Mouse (Mus musculus): ENCODE data around the gene Cdhr1. TPM values are rescaled to one million over a fixed set of nuclear protein-coding genes. Genes with fewer than 3 reads are reported as not detected.

Cdhr1 gene
- total RNA-seq, 2 experiments from 2014 or later: not detected

DNA sequence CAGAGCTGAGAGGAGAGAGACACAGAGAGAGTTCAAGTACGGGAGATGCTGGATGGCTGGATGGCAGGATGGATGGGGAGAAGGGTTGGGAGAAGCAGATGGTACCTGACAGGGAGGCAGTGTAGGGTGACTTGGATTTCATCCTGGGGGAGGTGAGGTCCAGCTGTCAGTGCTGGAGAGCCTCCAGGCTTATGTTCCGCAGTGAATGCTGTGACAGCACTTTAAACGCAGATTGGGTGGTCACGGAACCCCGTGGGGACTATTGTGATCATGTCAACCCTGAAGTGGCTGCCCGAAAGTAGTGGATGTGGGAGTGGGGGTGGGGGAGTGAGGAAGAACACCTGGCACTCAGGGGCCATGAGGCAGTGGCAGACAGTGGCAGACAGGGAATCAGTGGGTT, 3.7 kb downstream of the Cdhr1 start:
- ATAC-seq (replicated peaks; ENCODE audit: low FRiP score, poor library complexity, severe bottlenecking): no peak

DNA sequence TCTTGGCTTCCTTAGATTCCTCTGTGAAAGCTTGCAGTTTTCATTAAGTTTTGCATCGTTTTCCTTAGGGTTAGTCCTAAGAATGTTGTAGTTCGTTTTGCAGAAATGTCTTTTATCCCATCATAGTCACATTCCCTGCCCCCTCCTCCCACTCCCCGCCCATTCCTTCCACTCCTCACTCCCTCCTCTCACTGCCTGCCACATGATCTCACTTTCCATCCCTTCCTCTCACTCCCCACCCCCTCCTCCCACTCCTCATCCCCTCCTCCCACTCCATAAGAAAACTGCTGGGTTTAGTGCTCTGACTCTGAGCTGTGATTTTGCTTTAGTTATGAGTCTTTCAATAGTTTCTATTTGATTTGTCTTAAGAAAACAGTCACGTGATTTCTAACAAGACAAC, 14.4 kb downstream of the Cdhr1 start:
- no peak for ATAC-seq (replicated peaks; ENCODE audit: low FRiP score, poor library complexity, severe bottlenecking)

DNA sequence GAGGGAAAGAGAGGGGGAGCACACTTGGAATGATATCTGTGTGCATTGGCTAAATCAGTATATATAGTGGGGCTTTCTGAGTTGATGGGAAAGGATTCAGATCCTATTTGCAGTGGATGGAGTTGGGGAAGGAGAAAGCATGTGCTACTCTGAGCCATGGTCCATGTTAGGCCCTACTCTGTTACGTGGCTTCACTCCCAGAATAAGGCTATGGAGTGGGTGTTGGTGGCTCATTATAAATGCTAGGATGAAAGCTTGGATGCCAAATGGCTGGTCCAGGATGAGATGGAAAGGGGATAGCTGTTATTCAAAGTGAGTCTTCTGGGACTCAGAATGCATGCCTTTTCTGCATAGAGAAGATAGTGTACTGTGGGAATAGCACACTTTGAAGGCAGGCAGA, 17.4 kb downstream of the Cdhr1 start:
- no peak for ATAC-seq (replicated peaks; ENCODE audit: low FRiP score, poor library complexity, severe bottlenecking)

DNA sequence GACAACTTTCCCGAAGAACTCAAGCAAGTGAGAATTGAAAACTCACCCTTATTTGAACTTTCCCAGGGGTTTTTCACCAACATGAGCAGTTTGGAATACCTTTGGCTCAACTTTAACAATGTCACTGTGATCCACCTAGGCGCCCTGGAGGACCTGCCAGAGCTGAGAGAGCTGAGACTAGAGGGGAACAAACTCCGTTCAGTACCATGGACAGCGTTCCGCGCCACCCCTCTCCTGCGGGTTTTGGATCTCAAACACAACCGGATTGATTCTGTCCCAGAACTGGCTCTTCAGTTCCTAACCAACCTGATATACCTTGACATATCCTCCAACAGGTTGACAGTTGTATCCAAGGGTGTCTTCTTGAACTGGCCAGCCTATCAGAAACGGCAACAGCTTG, 29.6 kb downstream of the Cdhr1 start:
- no peak for ATAC-seq (replicated peaks; ENCODE audit: low FRiP score, poor library complexity, severe bottlenecking)

DNA sequence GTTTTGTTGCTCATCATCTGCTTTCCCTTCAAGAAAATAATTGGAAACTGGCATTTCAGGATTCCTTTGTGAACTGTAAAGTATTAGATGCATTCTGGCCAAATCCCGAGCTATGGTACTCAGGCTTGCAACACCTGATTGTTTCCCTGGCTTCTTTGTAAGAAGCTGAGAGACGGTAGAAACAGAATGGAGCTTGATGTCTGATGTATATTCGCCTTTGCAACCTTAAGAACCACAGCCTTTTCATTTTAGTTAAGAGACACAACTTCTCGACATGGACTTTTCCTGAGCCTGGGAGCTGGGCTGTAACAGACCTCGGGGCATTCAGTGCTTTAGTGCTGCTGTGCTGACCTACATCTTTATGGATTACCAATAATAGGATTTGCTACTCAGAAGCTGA, 30.5 kb downstream of the Cdhr1 start, which contains the start of gene Lrit2:
TSS of gene Lrit2 (plus strand) at position 301 of the 400 bp plus-strand sequence.
- ATAC-seq (replicated peaks; ENCODE audit: low FRiP score, poor library complexity, severe bottlenecking): no peak

DNA sequence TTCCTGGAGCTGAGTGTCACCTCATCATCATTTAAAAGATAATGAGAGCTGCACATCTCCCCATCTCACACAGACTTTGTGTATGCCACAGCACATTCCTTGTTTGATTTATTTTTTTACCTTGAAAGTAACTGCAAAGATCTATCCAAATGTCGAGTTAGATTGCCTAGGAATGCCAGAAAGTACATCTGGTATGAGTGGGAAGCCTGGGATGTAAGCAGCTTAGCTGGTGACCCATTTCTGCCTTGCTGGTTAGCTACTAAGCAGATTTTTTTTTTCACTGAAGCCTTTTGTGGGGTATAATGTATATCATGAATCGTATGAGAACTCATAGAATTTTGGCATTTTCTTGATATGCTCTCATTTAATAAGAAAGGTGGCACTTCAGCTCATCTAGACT, 31.5 kb downstream of the Cdhr1 start:
- ATAC-seq (replicated peaks; ENCODE audit: low FRiP score, poor library complexity, severe bottlenecking): no peak

DNA sequence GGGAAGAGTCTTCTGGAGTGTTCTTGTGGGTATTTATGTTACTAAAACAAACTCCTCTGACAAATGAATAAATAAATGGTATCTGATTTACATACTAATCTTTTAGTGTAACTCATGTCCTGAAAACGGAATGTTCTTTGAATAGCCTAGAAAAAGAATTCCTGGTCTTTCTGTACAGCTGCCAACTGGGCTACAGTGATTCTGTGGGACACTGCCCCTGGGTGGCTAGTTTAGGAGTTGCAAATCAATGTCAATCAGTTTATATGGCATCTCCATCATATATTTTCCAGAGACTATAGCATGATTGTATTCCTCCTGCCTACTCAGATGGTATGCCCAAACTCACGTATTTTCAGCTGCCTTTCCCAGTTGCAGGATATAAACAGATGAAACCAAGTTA, 33.3 kb downstream of the Cdhr1 start:
- ATAC-seq (replicated peaks; ENCODE audit: low FRiP score, poor library complexity, severe bottlenecking): no peak

DNA sequence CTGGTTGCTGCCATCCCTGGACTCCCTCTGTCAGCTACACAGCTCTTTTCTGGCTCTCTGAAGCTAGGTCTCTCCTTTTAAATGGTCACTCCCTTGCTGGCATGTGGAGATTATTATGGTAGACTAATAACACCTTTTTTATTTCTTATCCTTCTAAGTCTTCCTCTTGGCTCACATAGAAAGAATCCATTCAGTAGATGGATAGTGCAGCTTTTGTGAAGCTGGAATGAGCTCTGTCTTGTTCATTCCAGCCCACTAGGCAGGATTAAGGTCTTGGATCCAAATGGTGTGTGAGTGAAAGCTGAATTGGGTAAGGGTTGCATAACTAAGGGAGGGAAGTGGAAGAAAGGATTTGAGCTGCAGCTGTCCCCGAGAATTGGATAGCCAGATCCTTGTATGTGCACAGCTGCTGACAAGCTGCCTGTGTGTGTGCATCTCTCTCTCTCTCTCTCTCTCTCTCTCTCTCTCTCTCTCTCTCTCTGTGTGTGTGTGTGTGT, 49.2 kb downstream of the Cdhr1 start, which contains the start of gene Rgr:
TSS of gene Rgr (minus strand) at position 51 of the 497 bp plus-strand sequence.
- ATAC-seq (replicated peaks; ENCODE audit: low FRiP score, poor library complexity, severe bottlenecking): no peak

DNA sequence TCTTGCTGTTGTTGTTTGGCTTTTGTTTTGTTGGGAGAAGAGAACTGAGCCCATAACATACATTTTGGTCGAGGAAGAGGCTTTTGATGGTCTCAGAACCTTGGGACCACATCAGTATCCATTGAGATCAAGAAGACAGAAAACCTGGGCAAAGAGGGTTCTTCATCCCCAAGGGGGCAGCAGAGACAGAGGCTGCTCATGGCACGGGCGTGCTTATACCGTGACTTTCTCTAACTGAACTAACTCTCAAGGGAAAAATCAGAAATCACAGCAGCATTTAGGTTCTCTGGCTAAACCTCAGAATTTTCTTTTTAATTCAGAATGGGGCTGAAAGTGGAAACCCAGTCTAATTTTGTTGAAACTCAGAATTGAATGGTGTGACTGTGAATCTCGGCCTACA, 63.7 kb downstream of the Cdhr1 start:
- no peak for ATAC-seq (replicated peaks; ENCODE audit: low FRiP score, poor library complexity, severe bottlenecking)

DNA sequence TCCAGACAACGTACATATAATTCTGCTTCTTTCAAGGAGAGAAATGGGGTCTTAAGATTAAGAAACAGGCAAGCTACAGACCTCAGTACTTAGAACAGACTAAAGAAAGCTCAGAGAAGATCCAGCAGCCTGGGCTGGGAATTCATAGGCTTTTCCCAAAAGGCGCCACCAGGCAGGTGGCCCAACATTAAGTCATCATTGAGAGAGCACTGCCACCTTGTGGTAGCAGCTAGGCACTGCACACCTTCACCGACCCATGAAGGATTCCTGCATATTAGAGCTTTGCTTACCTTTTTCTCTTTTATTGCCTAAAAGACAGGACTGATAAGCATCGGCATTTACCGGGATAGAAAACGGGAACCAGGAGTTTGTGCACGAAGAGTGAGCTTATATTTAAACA, 64.9 kb downstream of the Cdhr1 start:
- ATAC-seq (replicated peaks; ENCODE audit: low FRiP score, poor library complexity, severe bottlenecking): peak; percentile 81

DNA sequence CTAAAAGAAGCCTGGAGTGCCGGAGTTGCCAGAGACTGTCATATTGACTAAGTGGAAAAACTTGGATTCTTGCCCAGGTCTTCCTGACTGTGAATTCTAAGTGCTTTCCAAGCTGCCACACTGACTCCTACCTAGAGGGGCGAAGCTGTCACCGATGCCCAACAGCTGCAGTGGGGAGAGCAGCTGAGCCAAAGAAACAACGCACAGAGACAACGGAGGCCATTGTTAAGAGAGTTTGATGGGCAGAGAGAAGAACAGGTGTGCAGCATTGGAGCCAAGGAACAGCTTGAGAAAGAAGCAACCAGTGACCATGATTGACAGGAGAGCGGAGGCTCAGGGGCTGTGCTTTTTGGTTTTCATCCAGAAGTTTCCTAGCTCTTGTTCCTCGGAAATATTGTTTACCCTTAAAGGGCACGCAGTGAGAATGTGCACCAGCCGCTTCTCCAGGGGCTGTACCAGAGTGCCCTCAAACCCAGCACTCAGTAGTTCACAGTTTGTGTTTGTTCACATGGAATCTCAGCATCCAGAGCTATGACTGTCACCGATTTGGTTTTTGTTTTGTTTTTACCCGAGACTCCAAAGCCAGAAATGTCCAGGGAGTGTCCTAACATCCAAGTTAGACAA, 65.6 kb downstream of the Cdhr1 start:
- no peak for ATAC-seq (replicated peaks; ENCODE audit: low FRiP score, poor library complexity, severe bottlenecking)

DNA sequence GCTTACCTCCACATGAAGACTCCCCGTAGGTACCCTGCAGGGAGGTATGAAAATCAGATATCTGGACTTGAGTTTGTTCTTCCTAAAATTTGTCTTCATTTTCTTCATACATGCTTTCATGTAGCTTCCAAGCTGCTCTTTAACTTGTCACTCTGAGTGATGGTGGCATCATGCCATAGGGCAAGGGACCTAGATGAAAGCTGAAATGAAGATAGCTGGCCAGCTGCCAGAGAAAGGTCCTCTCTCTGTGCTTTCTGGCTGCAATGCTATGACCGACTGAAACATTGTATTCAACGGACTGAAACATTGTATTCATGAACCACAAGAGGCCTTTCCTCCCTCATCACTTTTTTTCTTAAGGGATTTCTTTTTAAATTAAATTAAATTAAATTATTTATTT, 69.6 kb downstream of the Cdhr1 start:
- ATAC-seq (replicated peaks; ENCODE audit: low FRiP score, poor library complexity, severe bottlenecking): no peak

DNA sequence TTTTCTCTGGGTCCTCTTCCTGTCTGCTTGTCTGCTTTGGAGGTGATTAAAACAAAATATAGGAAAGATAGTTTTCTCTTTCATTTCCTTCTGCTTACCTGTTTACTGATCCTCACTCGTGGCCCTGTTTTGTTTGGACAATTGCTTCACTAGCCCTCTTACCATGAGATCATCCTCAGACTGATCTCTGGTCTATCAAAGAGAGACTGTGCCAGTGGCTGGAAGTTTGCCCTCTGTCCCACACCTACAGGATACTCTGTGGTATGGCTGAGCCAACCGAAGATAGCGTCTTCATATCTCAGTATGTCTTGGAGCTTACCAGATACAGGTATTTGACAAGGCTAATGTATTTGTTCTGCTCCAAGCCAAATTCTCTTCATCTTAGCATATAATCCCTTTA, 70.2 kb downstream of the Cdhr1 start:
- ATAC-seq (replicated peaks; ENCODE audit: low FRiP score, poor library complexity, severe bottlenecking): no peak

Other genes with a start within 250 kb of the Cdhr1 start
- gene Ccser2, start 129.6 kb downstream of the Cdhr1 start, total RNA-seq (2015; ENCODE audit: low replicate concordance): 3.8 and 5.2 TPM in 2 replicates
- 2.9 and 3.2 TPM in 2 replicates for gene Ccser2, start 129.6 kb downstream of the Cdhr1 start, total RNA-seq (2017; ENCODE audit: low replicate concordance)
- gene Rgr, start 49.4 kb downstream of the Cdhr1 start, total RNA-seq (2015; ENCODE audit: low replicate concordance): not detected in 2 replicates
- gene Rgr, start 49.4 kb downstream of the Cdhr1 start, total RNA-seq (2017; ENCODE audit: low replicate concordance): not detected in 2 replicates
- not detected in 2 replicates for gene Lrit1, start 43.5 kb downstream of the Cdhr1 start, total RNA-seq (2015; ENCODE audit: low replicate concordance)
- gene Lrit1, start 43.5 kb downstream of the Cdhr1 start, total RNA-seq (2017; ENCODE audit: low replicate concordance): not detected in 2 replicates
- gene Lrit2, start 30.4 kb downstream of the Cdhr1 start, total RNA-seq (2015; ENCODE audit: low replicate concordance): not detected in 2 replicates
- not detected in 2 replicates for gene Lrit2, start 30.4 kb downstream of the Cdhr1 start, total RNA-seq (2017; ENCODE audit: low replicate concordance)
- gene 2610528A11Rik, start 15.7 kb upstream of the Cdhr1 start, total RNA-seq (2015; ENCODE audit: low replicate concordance): not detected in 2 replicates
- gene 2610528A11Rik, start 15.7 kb upstream of the Cdhr1 start, total RNA-seq (2017; ENCODE audit: low replicate concordance): not detected in 2 replicates
- gene Ghitm, start 36.9 kb upstream of the Cdhr1 start, total RNA-seq (2015; ENCODE audit: low replicate concordance): 190 and 199 TPM in 2 replicates
- gene Ghitm, start 36.9 kb upstream of the Cdhr1 start, total RNA-seq (2017; ENCODE audit: low replicate concordance): 230 and 266 TPM in 2 replicates

Measured in erythroblast, adult 5-6 weeks (primary cell).